Mouse (Mus musculus) megakaryocyte-erythroid progenitor cell, adult 5-6 weeks (primary cell): Measurements from ENCODE around the gene Xrcc6. TPM values are rescaled to one million over a fixed set of nuclear protein-coding genes. Genes with fewer than 3 reads are reported as not detected.

ENCODE experiments used
- ATAC-seq: replicated peaks from 2 replicates; pipeline ENCODE4 v1.8.0; 2016; ENCODE audit warnings: mild to moderate bottlenecking, inconsistent platforms; ENCODE audit not compliant: severe bottlenecking, poor library complexity, low FRiP score, low TSS enrichment
- total RNA-seq, 2 experiments: library from RNA; stranded (forward) in 1 of 2; stranded (reverse) in 1 of 2; fragments of 200-1000, 215-1000 nt in 1 of 2; fragments of >200 nt in 1 of 2; fragmentation: Nextera tagmentation in 1 of 2; gene quantifications; 2 replicates each; pipeline ENCODE4 v1.2.3; 2014 to 2017

Xrcc6 gene
- total RNA-seq, 2 experiments from 2014 or later, result 143 to 379 TPM

- 0 out of 2 replicates have a peak, but pooled peaks have one; percentile 11 for ATAC-seq
These were observed 27.9 kb downstream of the Xrcc6 start for GRCm38 (mm10) chr15:82015392-82016100.

GRCm38 (mm10) chr15:82016101-82016808 lies 28.6 kb downstream of the Xrcc6 start:
- ATAC-seq, result peak; percentile 96

- no peak for ATAC-seq
These were observed 29.2 kb downstream of the Xrcc6 start for GRCm38 (mm10) chr15:82016830-82017229.

- ATAC-seq, result no peak
These were observed 29.8 kb downstream of the Xrcc6 start for GRCm38 (mm10) chr15:82017461-82017860.

GRCm38 (mm10) chr15:82019288-82019687 lies 31.7 kb downstream of the Xrcc6 start:
- no peak for ATAC-seq

- ATAC-seq, result no peak
These were observed 35.0 kb downstream of the Xrcc6 start for GRCm38 (mm10) chr15:82022535-82023088.

GRCm38 (mm10) chr15:82023965-82024635 lies 36.5 kb downstream of the Xrcc6 start:
- ATAC-seq, result no peak

- no peak for ATAC-seq
These were observed 39.6 kb downstream of the Xrcc6 start for GRCm38 (mm10) chr15:82027276-82027675.

GRCm38 (mm10) chr15:82027726-82028125 lies 40.1 kb downstream of the Xrcc6 start:
- ATAC-seq, result no peak

GRCm38 (mm10) chr15:82032386-82032785 lies 44.8 kb downstream of the Xrcc6 start:
- no peak for ATAC-seq

GRCm38 (mm10) chr15:82033762-82034161 lies 46.1 kb downstream of the Xrcc6 start, which contains the start of gene Desi1:
Desi1 (minus strand) TSS chr15:82033862.
- ATAC-seq, result no peak

- ATAC-seq, result no peak
These were observed 48.5 kb downstream of the Xrcc6 start for GRCm38 (mm10) chr15:82035904-82036689.

GRCm38 (mm10) chr15:82040650-82041049 lies 53.0 kb downstream of the Xrcc6 start:
- peak; percentile 74 for ATAC-seq

- peak; percentile 41; the same call in 1 of the 2 replicates for ATAC-seq
These were observed 56.6 kb downstream of the Xrcc6 start for GRCm38 (mm10) chr15:82044166-82044784.

GRCm38 (mm10) chr15:82046246-82046891 lies 58.7 kb downstream of the Xrcc6 start:
- ATAC-seq, result peak; percentile 49

- peak; percentile 79 for ATAC-seq
These were observed 59.6 kb downstream of the Xrcc6 start, which contains the start of gene Snu13 for GRCm38 (mm10) chr15:82047080-82047883. Snu13 (minus strand) TSS chr15:82047598.

GRCm38 (mm10) chr15:82052544-82052943 lies 64.9 kb downstream of the Xrcc6 start:
- no peak for ATAC-seq
